Mouse (Mus musculus) layer of hippocampus, postnatal 10 days (tissue): Measurements from ENCODE around the gene Isoc2a. TPM values are rescaled to one million over a fixed set of nuclear protein-coding genes. Genes with fewer than 3 reads are reported as not detected.

ENCODE experiments used
- DNase-seq, 2 experiments: peaks; one replicate each; pipeline ENCODE4 v3.0.0; 2021; ENCODE audit warnings: low spot score in 2 of 2
- total RNA-seq, 2 experiments: library from RNA; stranded (reverse); gene quantifications; 2 replicates each; pipeline ENCODE4 v1.2.3; 2021

Isoc2a gene
- total RNA-seq, 2 experiments from 2014 or later, result 7.2 to 8.2 TPM

DNA sequence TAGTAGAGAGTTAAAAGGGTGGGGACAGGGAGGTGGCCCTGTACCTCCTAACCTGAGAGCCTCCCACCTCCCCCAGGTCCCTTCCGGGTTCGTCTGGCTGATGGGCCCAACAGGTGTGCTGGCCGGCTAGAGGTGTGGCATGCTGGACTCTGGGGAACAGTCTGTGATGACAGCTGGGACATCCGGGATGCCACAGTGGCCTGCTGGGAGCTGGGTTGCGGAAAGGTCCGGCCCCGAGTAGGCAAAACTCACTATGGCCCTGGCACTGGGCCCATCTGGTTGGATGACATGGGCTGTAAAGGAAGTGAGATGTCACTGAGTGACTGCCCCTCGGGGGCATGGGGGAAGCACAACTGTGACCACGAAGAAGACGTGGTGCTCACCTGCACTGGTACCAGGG lies 59.9 kb downstream of the Isoc2a start:
- DNase-seq, result no peak

DNA sequence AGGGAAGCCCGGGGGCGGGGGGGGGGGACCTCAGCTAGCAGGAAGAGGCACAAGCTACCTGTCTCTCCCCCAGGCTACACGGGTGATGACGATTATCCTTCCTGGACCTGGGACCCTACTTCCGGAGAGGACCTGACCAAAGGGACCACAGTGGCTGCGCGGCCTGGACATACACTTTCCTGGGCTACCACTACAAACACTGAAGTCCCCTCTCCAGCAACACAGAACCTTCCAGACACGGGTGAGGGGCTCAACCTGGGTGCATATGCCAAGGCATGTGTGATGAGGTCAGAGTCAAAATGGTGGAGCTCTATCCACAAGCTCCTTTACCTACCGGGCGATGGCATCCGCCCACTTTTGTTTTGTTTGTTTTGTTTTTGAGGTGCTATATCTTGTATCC lies 60.4 kb downstream of the Isoc2a start:
- no peak for DNase-seq

DNA sequence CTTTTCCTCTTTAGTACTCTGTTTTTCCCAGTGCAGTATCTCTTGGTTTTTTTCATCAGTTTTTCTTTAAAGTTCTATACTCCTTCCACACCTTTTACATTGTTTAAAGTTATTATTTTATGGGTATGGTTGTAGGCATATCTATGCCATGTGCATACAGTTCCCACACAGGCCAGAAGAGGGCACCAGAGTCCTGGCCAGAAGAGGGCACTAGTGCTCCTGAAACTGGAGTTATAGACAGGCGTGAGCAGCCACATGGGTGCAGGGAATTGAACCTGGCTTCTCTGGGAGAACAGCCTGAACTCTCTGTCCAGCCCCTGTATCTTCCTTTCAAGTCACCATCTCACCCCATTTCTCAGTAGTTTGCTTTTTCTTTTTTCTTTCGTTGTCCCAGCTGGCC lies 61.5 kb downstream of the Isoc2a start:
- peak; percentile 65 to 77 for DNase-seq

DNA sequence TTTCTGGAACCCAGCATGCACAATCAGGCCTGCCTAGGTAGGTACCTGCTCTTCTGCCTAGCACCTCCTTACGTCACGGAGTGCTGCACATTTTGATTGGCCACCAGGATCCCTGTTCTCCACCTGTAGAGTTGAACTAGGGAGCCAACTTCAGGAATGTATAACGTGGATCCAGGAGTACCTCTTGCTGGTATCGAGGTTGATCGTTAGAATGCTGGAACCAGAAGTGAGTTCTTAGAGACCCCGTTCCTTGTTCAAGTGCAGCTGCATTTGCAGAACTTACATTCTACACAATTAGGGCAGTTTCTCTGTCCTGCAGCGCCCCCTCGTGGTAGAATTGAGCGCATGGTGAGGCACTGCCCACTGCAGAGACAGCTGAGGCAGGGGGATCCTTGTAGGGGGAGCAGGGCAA lies 63.1 kb downstream of the Isoc2a start:
- DNase-seq, result peak; percentile 84 to 86

DNA sequence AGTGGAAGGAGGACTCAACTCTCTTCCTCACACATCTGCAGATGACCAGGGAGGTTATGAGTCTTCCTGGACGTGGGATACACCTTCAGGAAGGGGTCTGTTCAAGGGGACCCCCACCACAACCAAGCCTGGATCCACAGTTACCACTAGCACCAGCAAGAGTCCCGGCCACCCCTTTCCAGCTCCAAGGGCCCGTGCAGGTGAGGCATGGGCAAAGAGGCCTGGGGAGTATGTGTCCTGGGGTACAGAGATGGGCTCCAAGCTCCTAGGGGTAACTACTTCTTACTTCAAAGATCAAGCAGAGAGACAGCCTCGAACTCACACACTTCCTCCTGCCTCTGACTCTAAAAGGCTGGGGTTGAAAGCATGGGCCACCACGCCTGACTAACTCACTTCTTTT lies 65.7 kb downstream of the Isoc2a start:
- no peak for DNase-seq

DNA sequence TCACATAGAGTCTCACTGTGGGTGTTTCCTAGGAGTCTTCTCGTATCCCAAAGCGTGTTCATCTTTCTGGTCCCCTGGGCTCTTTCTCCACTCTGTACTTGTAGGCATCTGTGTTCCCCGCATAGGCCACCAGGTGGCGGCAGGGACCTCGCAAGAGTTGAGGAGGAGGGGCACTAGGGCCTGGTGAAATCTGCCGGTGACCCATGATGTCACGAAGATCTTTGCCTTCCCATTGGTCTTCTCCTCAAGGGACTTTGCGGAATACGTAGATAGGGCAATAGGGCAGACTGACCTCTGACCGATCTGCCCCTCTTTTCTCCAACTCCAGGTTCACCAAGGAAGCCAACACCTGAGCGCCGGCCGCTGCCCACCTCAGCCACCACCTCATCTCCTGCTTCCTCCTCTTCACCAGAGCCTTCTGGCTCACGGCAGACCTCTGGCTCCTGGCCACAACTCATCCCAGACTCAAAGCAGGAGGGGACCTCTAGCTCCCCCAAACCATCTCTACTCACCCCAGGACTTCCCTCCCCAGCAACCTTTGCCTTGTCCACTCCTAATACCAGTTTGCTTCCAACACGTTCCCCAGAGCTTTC lies 66.4 kb downstream of the Isoc2a start:
- peak; percentile 94 to 95 for DNase-seq

Other genes starting within 250 kb of the Isoc2a start
- 10 to 100 TPM; 13.9 to 18.5 TPM for gene Tmem86b, start 245.7 kb upstream of the Isoc2a start, total RNA-seq
- 100 to 1,000 TPM; 112 to 121 TPM for gene Ppp6r1, start 218.1 kb upstream of the Isoc2a start, total RNA-seq
- 10 to 100 TPM; 93.2 to 97.2 TPM for gene Hspbp1, start 192.1 kb upstream of the Isoc2a start, total RNA-seq
- 100 to 1,000 TPM; 280 to 313 TPM for gene Brsk1, start 186.5 kb upstream of the Isoc2a start, total RNA-seq
- not detected for gene Tmem150b, start 151.9 kb upstream of the Isoc2a start, total RNA-seq
- 10 to 100 TPM; 43.5 to 45.9 TPM for gene Kmt5c, start 137.0 kb upstream of the Isoc2a start, total RNA-seq
- gene Cox6b2, start 124.1 kb upstream of the Isoc2a start, total RNA-seq, result 1 to 10 TPM; 6.5 to 9.8 TPM
- not detected for gene Fam71e2, start 105.9 kb upstream of the Isoc2a start, total RNA-seq
- gene Il11, start 94.3 kb upstream of the Isoc2a start, total RNA-seq, result under 1 TPM; 0.38 to 0.41 TPM
- gene Tmem190, start 94.2 kb upstream of the Isoc2a start, total RNA-seq, result not detected
- 1 to 10 TPM; 4.3 to 5.4 TPM for gene Tmem238, start 87.5 kb upstream of the Isoc2a start, total RNA-seq
- gene Rpl28, start 84.3 kb upstream of the Isoc2a start, total RNA-seq, result 100 to 1,000 TPM; 540 to 663 TPM
- 100 to 1,000 TPM; 129 to 166 TPM for gene Ube2s, start 64.6 kb upstream of the Isoc2a start, total RNA-seq
- 100 to 1,000 TPM; 107 to 116 TPM for gene Shisa7, start 32.5 kb upstream of the Isoc2a start, total RNA-seq
- gene Isoc2b, start 6.9 kb upstream of the Isoc2a start, total RNA-seq, result 1 to 10 TPM; 3.0 to 4.3 TPM
- under 1 TPM in 1 of 2 experiments, not detected in 1; 0.45 TPM for gene Gm36210, start 29.4 kb downstream of the Isoc2a start, total RNA-seq
- gene Zfp628, start 38.1 kb downstream of the Isoc2a start, total RNA-seq, result 10 to 100 TPM; 14.3 TPM
- 10 to 100 TPM; 57.9 to 67.4 TPM for gene Nat14, start 44.9 kb downstream of the Isoc2a start, total RNA-seq
- 1 to 10 TPM; 2.9 to 3.0 TPM for gene Ssc5d, start 48.6 kb downstream of the Isoc2a start, total RNA-seq
- not detected for gene Sbk2, start 87.3 kb downstream of the Isoc2a start, total RNA-seq
- gene Sbk3, start 94.0 kb downstream of the Isoc2a start, total RNA-seq, result under 1 TPM; 0.40 to 0.57 TPM
- gene Zfp579, start 119.0 kb downstream of the Isoc2a start, total RNA-seq, result 10 to 100 TPM; 38.2 to 46.0 TPM
- gene Zfp524, start 137.3 kb downstream of the Isoc2a start, total RNA-seq, result 1 to 10 TPM; 4.5 TPM
- gene Fiz1, start 137.5 kb downstream of the Isoc2a start, total RNA-seq, result 10 to 100 TPM; 22.2 to 23.4 TPM
- gene Gm44973, start 138.3 kb downstream of the Isoc2a start, total RNA-seq, result not detected
- gene Zfp865, start 143.2 kb downstream of the Isoc2a start, total RNA-seq, result 10 to 100 TPM; 36.4 TPM
- 10 to 100 TPM; 59.9 to 60.2 TPM for gene Ccdc106, start 143.4 kb downstream of the Isoc2a start, total RNA-seq
- not detected for gene 4632433K11Rik, start 157.0 kb downstream of the Isoc2a start, total RNA-seq
- 1 to 10 TPM; 5.4 to 5.8 TPM for gene Zfp784, start 161.3 kb downstream of the Isoc2a start, total RNA-seq
- gene Zfp580, start 174.4 kb downstream of the Isoc2a start, total RNA-seq, result 10 to 100 TPM; 74.9 to 80.4 TPM
- 100 to 1,000 TPM; 174 to 184 TPM for gene U2af2, start 185.0 kb downstream of the Isoc2a start, total RNA-seq
- 100 to 1,000 TPM; 402 to 408 TPM for gene Epn1, start 203.1 kb downstream of the Isoc2a start, total RNA-seq
- gene Rfpl4, start 239.8 kb downstream of the Isoc2a start, total RNA-seq, result not detected
- gene Rasl2-9, start 248.8 kb downstream of the Isoc2a start, total RNA-seq, result not detected